Mouse (Mus musculus): ENCODE data around the gene Ccdc182. TPM values are rescaled to one million over a fixed set of nuclear protein-coding genes. Genes with fewer than 3 reads are reported as not detected.

The Ccdc182 gene
- total RNA-seq (2017): not detected in 3 replicates

GRCm38 (mm10) chr11:88293631-88294393 is at the start of gene Ccdc182:
Gene Ccdc182, plus strand, starts transcription at chr11:88294058.
- ATAC-seq (replicated peaks; ENCODE audit: insufficient number of reproducible peaks, low FRiP score, low TSS enrichment, poor library complexity, severe bottlenecking): no peak

GRCm38 (mm10) chr11:88245581-88246170 is 48.2 kb upstream of the Ccdc182 start:
- ATAC-seq (replicated peaks; ENCODE audit: insufficient number of reproducible peaks, low FRiP score, low TSS enrichment, poor library complexity, severe bottlenecking): no peak

- ATAC-seq (replicated peaks; ENCODE audit: insufficient number of reproducible peaks, low FRiP score, low TSS enrichment, poor library complexity, severe bottlenecking): no peak
These were observed 45.2 kb upstream of the Ccdc182 start for GRCm38 (mm10) chr11:88248636-88249035.

- ATAC-seq (replicated peaks; ENCODE audit: insufficient number of reproducible peaks, low FRiP score, low TSS enrichment, poor library complexity, severe bottlenecking): no peak
These were observed 43.3 kb upstream of the Ccdc182 start for GRCm38 (mm10) chr11:88250568-88250967.

GRCm38 (mm10) chr11:88251295-88251694 is 42.6 kb upstream of the Ccdc182 start:
- no peak for ATAC-seq (replicated peaks; ENCODE audit: insufficient number of reproducible peaks, low FRiP score, low TSS enrichment, poor library complexity, severe bottlenecking)

- ATAC-seq (replicated peaks; ENCODE audit: insufficient number of reproducible peaks, low FRiP score, low TSS enrichment, poor library complexity, severe bottlenecking): peak; percentile 78
These were observed 41.7 kb upstream of the Ccdc182 start for GRCm38 (mm10) chr11:88251972-88252766.

GRCm38 (mm10) chr11:88252767-88253513 is 40.9 kb upstream of the Ccdc182 start:
- ATAC-seq (replicated peaks; ENCODE audit: insufficient number of reproducible peaks, low FRiP score, low TSS enrichment, poor library complexity, severe bottlenecking): no peak

GRCm38 (mm10) chr11:88253514-88254167 is 40.2 kb upstream of the Ccdc182 start:
- no peak for ATAC-seq (replicated peaks; ENCODE audit: insufficient number of reproducible peaks, low FRiP score, low TSS enrichment, poor library complexity, severe bottlenecking)

- ATAC-seq (replicated peaks; ENCODE audit: insufficient number of reproducible peaks, low FRiP score, low TSS enrichment, poor library complexity, severe bottlenecking): no peak
These were observed 36.2 kb upstream of the Ccdc182 start for GRCm38 (mm10) chr11:88257700-88258099.

- ATAC-seq (replicated peaks; ENCODE audit: insufficient number of reproducible peaks, low FRiP score, low TSS enrichment, poor library complexity, severe bottlenecking): no peak
These were observed 35.6 kb upstream of the Ccdc182 start for GRCm38 (mm10) chr11:88258212-88258611.

GRCm38 (mm10) chr11:88260463-88260862 is 33.4 kb upstream of the Ccdc182 start:
- no peak for ATAC-seq (replicated peaks; ENCODE audit: insufficient number of reproducible peaks, low FRiP score, low TSS enrichment, poor library complexity, severe bottlenecking)

GRCm38 (mm10) chr11:88264889-88265288 is 29.0 kb upstream of the Ccdc182 start:
- no peak for ATAC-seq (replicated peaks; ENCODE audit: insufficient number of reproducible peaks, low FRiP score, low TSS enrichment, poor library complexity, severe bottlenecking)

GRCm38 (mm10) chr11:88266311-88266710 is 27.5 kb upstream of the Ccdc182 start:
- ATAC-seq (replicated peaks; ENCODE audit: insufficient number of reproducible peaks, low FRiP score, low TSS enrichment, poor library complexity, severe bottlenecking): no peak

GRCm38 (mm10) chr11:88271870-88272269 is 22.0 kb upstream of the Ccdc182 start:
- no peak for ATAC-seq (replicated peaks; ENCODE audit: insufficient number of reproducible peaks, low FRiP score, low TSS enrichment, poor library complexity, severe bottlenecking)

- no peak for ATAC-seq (replicated peaks; ENCODE audit: insufficient number of reproducible peaks, low FRiP score, low TSS enrichment, poor library complexity, severe bottlenecking)
These were observed 19.6 kb upstream of the Ccdc182 start for GRCm38 (mm10) chr11:88274111-88274879.

- no peak for ATAC-seq (replicated peaks; ENCODE audit: insufficient number of reproducible peaks, low FRiP score, low TSS enrichment, poor library complexity, severe bottlenecking)
These were observed 18.9 kb upstream of the Ccdc182 start for GRCm38 (mm10) chr11:88274901-88275498.

GRCm38 (mm10) chr11:88275949-88276348 is 17.9 kb upstream of the Ccdc182 start:
- ATAC-seq (replicated peaks; ENCODE audit: insufficient number of reproducible peaks, low FRiP score, low TSS enrichment, poor library complexity, severe bottlenecking): no peak

All from monocyte, adult 5-6 weeks (primary cell).